In genomic region chr2:178409024-178409423, GRCm38 (mm10) we compare ENCODE assay signal across 32 mouse cellular contexts. TPM values are rescaled to one million over a fixed set of nuclear protein-coding genes. Genes with fewer than 3 reads are reported as not detected.
DNase-seq lines count a peak whose midpoint lies in the region; ATAC-seq lines count a peak whose summit lies in the region.
"Had no signal": no experiment of that assay in that cellular context is flagged by ENCODE, and none has a peak within 500 bp of the region (broad histone marks: within the 10 kb centered on the region; RNA-seq: fewer than 3 reads in every experiment).

No protein-coding gene starts in this region.

- peak; percentile 44 for DNase-seq in lung, postnatal 36 days
- DNase-seq in lung, postnatal 10 days, result no peak
- DNase-seq in heart, adult 18-20 months, result no peak
- DNase-seq in spleen, postnatal 14 days (ENCODE audit: low spot score in 2 of 2), result no peak
- DNase-seq: adrenal gland, adult 2 months; adrenal gland, postnatal 14 days; B cell, adult 2 months; cerebellum, adult 11-12 months; cerebellum, adult 8-10 months; cerebellum, postnatal 10 days; cerebellum, postnatal 36 days; embryo, embryonic 11 days; gastrocnemius, postnatal 36 days; heart, adult 11 months; heart, postnatal 10 days; heart, postnatal 36 days had no signal

- peaks cover 7% of the 10 kb centered on the region for H3K4me1 ChIP-seq in brown adipose tissue, adult 24 weeks (ENCODE audit: control insufficient read depth, insufficient read depth, insufficient read length, low read length)

- ATAC-seq in megakaryocyte progenitor cell, adult 5-6 weeks (replicated peaks; ENCODE audit: poor library complexity), result peak; percentile 74
- ATAC-seq: forebrain, embryonic 15.5 days; hindbrain, embryonic 16.5 days; Patski had no signal

- H3K4me3 ChIP-seq in brown adipose tissue, adult 24 weeks (ENCODE audit: insufficient read depth, low read depth, low read length), result no peak overlapping the region
- H3K4me3 ChIP-seq: embryonic facial prominence, embryonic 10.5 days; embryonic facial prominence, embryonic 13.5 days; erythroblast, embryonic 14.5 days; forebrain, embryonic 12.5 days; forebrain, embryonic 15.5 days; heart, embryonic 12.5 days; heart, embryonic 15.5 days; hindbrain, embryonic 10.5 days; hindbrain, embryonic 13.5 days had no signal

- H3K27ac ChIP-seq in brown adipose tissue, adult 24 weeks (replicated peaks; ENCODE audit: low read depth, low read length), result peak overlapping the region; percentile 77; the same call in 1 of the 2 replicates
- H3K27ac ChIP-seq: embryonic facial prominence, embryonic 10.5 days; embryonic facial prominence, embryonic 13.5 days; forebrain, embryonic 12.5 days; forebrain, embryonic 15.5 days; heart, embryonic 15.5 days; hindbrain, embryonic 10.5 days; hindbrain, embryonic 13.5 days had no signal

RNA-seq across cellular contexts. Expression of gene Sycp2, which starts 1.5 kb away (rescaled TPM):
- polyA plus RNA-seq in brown adipose tissue, adult 24 weeks (2012; ENCODE audit: insufficient read depth, insufficient read length, missing spikeins), result 0.50 and 0.79 TPM in 2 replicates
- 0.05 TPM in 2 replicates for total RNA-seq in megakaryocyte progenitor cell, adult 5-6 weeks (2015)
- 0.10 and 0.17 TPM in 2 replicates for total RNA-seq in megakaryocyte progenitor cell, adult 5-6 weeks (2017)
- total RNA-seq in heart, adult 18-20 months (2021), result 1 to 10 TPM in 1 of 2 experiments, under 1 TPM in 1; 0.67 to 1.1 TPM
- total RNA-seq: adrenal gland, postnatal 14 days; CH12.LX; G1E; gastrocnemius, adult 8-10 months had no signal
- polyA plus RNA-seq: adrenal gland, adult 2 months; erythroblast, embryonic 14.5 days; G1E had no signal

RNA-seq across cellular contexts. Expression of gene Ppp1r3d, which starts 5.2 kb away (rescaled TPM):
- 16.1 and 27.3 TPM in 2 replicates for polyA plus RNA-seq in brown adipose tissue, adult 24 weeks (2012; ENCODE audit: insufficient read depth, insufficient read length, missing spikeins)
- 2.8 and 3.0 TPM in 2 replicates for total RNA-seq in megakaryocyte progenitor cell, adult 5-6 weeks (2015)
- 1.9 and 2.2 TPM in 2 replicates for total RNA-seq in megakaryocyte progenitor cell, adult 5-6 weeks (2017)
- 10 to 100 TPM; 10.0 to 10.1 TPM for total RNA-seq in heart, adult 18-20 months (2021)
- total RNA-seq: CH12.LX had no signal
- polyA plus RNA-seq: G1E had no signal

RNA-seq across cellular contexts. Expression of gene Fam217b, which starts 5.3 kb away (rescaled TPM):
- 12.7 and 13.9 TPM in 2 replicates for polyA plus RNA-seq in brown adipose tissue, adult 24 weeks (2012; ENCODE audit: insufficient read depth, insufficient read length, missing spikeins)
- 8.6 and 9.3 TPM in 2 replicates for total RNA-seq in megakaryocyte progenitor cell, adult 5-6 weeks (2015)
- total RNA-seq in megakaryocyte progenitor cell, adult 5-6 weeks (2017), result 3.8 and 4.4 TPM in 2 replicates
- total RNA-seq in heart, adult 18-20 months (2021), result 10 to 100 TPM in 1 of 2 experiments, 1 to 10 TPM in 1; 9.1 to 11.4 TPM
- polyA plus RNA-seq: erythroblast, embryonic 14.5 days had no signal

RNA-seq across cellular contexts. Expression of gene Cdh26, which starts 21.3 kb away (rescaled TPM):
- 0.36 TPM in 1 of 2 replicates, not detected in the other for polyA plus RNA-seq in brown adipose tissue, adult 24 weeks (2012; ENCODE audit: insufficient read depth, insufficient read length, missing spikeins)
- not detected in 2 replicates for total RNA-seq in megakaryocyte progenitor cell, adult 5-6 weeks (2015)
- total RNA-seq in megakaryocyte progenitor cell, adult 5-6 weeks (2017), result not detected in 2 replicates
- total RNA-seq in heart, adult 18-20 months (2021), result under 1 TPM in 1 of 2 experiments, not detected in 1; 0.44 TPM
- total RNA-seq: adrenal gland, adult 2 months; adrenal gland, postnatal 14 days; CH12.LX; G1E; gastrocnemius, adult 8-10 months; gastrocnemius, postnatal 36 days had no signal
- polyA plus RNA-seq: adrenal gland, adult 2 months; erythroblast, embryonic 14.5 days; G1E; heart, embryonic 15.5 days; Patski had no signal
